Comparison of ENCODE assay signal across 22 mouse cellular contexts in genomic region chr5:129036678-129037077, GRCm38 (mm10). TPM values are rescaled to one million over a fixed set of nuclear protein-coding genes. Genes with fewer than 3 reads are reported as not detected.
A peak's percentile ranks its signal among the peaks of the same experiment; 100 is the strongest.
DNase-seq lines count a peak whose midpoint lies in the region; TF ChIP-seq lines count a peak whose summit lies in the region.
"Had no signal": no experiment of that assay in that cellular context is flagged by ENCODE, and none has a peak within 500 bp of the region (broad histone marks: within the 10 kb centered on the region; RNA-seq: fewer than 3 reads in every experiment).

No protein-coding gene starts in this region.

- no peaks in the 10 kb centered on the region for H3K27me3 ChIP-seq in E14TG2a.4 (ENCODE audit: insufficient read depth, low read length)
- H3K27me3 ChIP-seq: forebrain, embryonic 12.5 days; limb, embryonic 15.5 days; midbrain, embryonic 12.5 days had no signal

- peak; percentile 4; the same call in 1 of the 2 replicates for TF ChIP-seq CTCF in gastrocnemius, adult 2 months (IDR thresholded peaks at IDR 0.05)
- TF ChIP-seq CTCF in left cerebral cortex, adult 2 months (IDR thresholded peaks at IDR 0.05), result peak; percentile 29
- peak; percentile 75 for TF ChIP-seq CTCF in E14TG2a.4 (conservative IDR thresholded peaks at IDR 0.05; ENCODE audit: low read length)

- no peak for DNase-seq in gastrocnemius, adult 2 months
- DNase-seq in gastrocnemius, postnatal 14 days, result no peak
- DNase-seq in left cerebral cortex, adult 2 months (ENCODE audit: extremely low spot score in 1 of 2, low spot score in 2 of 2), result no peak
- no peak for DNase-seq in left cerebral cortex, postnatal 36 days (ENCODE audit: low spot score in 2 of 2)
- DNase-seq in ZHBTc4 (ENCODE audit: low read depth, low spot score), result peak; percentile 77
- no peak for DNase-seq in cerebellum, postnatal 10 days
- DNase-seq in left cerebral cortex, postnatal 10 days (ENCODE audit: extremely low spot score in 1 of 2, low spot score in 2 of 2), result no peak
- DNase-seq: adrenal gland, postnatal 25 days; cerebellum, adult 11 months; cerebellum, adult 9-11 months; kidney, adult 18-20 months; left cerebral cortex, postnatal 4 days; lung, adult 18-20 months; lung, postnatal 14 days; thymus, postnatal 14 days had no signal

- intact Hi-C loops in gastrocnemius, adult 2 months (cut with DNase I), result no loop called here
- intact Hi-C loops in gastrocnemius, postnatal 14 days (cut with DNase I; ENCODE audit: low total_unique reads), result no loop called here
- intact Hi-C loops in left cerebral cortex, adult 2 months (cut with DNase I), result no loop called here
- intact Hi-C loops in left cerebral cortex, postnatal 36 days (cut with DNase I), result no loop called here
- intact Hi-C loops in left cerebral cortex, postnatal 10 days (cut with DNase I), result no loop called here

- H3K9me3 ChIP-seq in E14TG2a.4 (ENCODE audit: low read length), result peaks cover 7% of the 10 kb centered on the region; the same call in 1 of the 2 replicates
- H3K9me3 ChIP-seq: limb, embryonic 15.5 days; midbrain, embryonic 12.5 days had no signal

- H3K4me3 ChIP-seq in gastrocnemius, adult 2 months, result no peak overlapping the region
- H3K4me3 ChIP-seq in left cerebral cortex, adult 2 months, result no peak overlapping the region
- H3K4me3 ChIP-seq in E14TG2a.4 (replicated peaks; ENCODE audit: low read length), result no peak overlapping the region
- H3K4me3 ChIP-seq: forebrain, embryonic 12.5 days; hindbrain, embryonic 10.5 days; limb, embryonic 15.5 days; midbrain, embryonic 12.5 days had no signal

- H3K4me1 ChIP-seq in E14TG2a.4 (replicated peaks; ENCODE audit: low read depth, low read length), result no peaks in the 10 kb centered on the region; the same call in 1 of the 2 replicates
- H3K4me1 ChIP-seq: forebrain, embryonic 12.5 days; hindbrain, embryonic 10.5 days; limb, embryonic 15.5 days; midbrain, embryonic 12.5 days had no signal

- H3K36me3 ChIP-seq in E14TG2a.4 (ENCODE audit: insufficient read depth, low read length), result no peaks in the 10 kb centered on the region
- H3K36me3 ChIP-seq: forebrain, embryonic 12.5 days; hindbrain, embryonic 10.5 days; limb, embryonic 15.5 days; midbrain, embryonic 12.5 days had no signal

- H3K27ac ChIP-seq in gastrocnemius, adult 2 months, result no peak overlapping the region
- no peak overlapping the region for H3K27ac ChIP-seq in left cerebral cortex, adult 2 months
- H3K27ac ChIP-seq: forebrain, embryonic 12.5 days; hindbrain, embryonic 10.5 days; limb, embryonic 15.5 days; midbrain, embryonic 12.5 days had no signal

RNA-seq across cellular contexts. Expression of gene Ran, which starts 16.8 kb away (rescaled TPM):
- 10 to 100 TPM; 78.9 to 94.0 TPM for total RNA-seq in gastrocnemius, adult 2 months (2021)
- total RNA-seq in gastrocnemius, postnatal 14 days (2021), result 10 to 100 TPM; 75.3 to 78.2 TPM
- total RNA-seq in left cerebral cortex, adult 2 months (2021), result 100 to 1,000 TPM; 152 to 166 TPM
- total RNA-seq in left cerebral cortex, postnatal 36 days (2021), result 100 to 1,000 TPM; 144 to 159 TPM
- 100 to 1,000 TPM; 157 to 172 TPM for total RNA-seq in left cerebral cortex, postnatal 10 days (2021)

RNA-seq across cellular contexts. Expression of gene Stx2, which starts 28.3 kb away (rescaled TPM):
- 1 to 10 TPM; 6.3 to 7.8 TPM for total RNA-seq in gastrocnemius, adult 2 months (2021)
- total RNA-seq in gastrocnemius, postnatal 14 days (2021), result 10 to 100 TPM in 1 of 2 experiments, 1 to 10 TPM in 1; 8.7 to 10.4 TPM
- 10 to 100 TPM; 17.8 to 21.8 TPM for total RNA-seq in left cerebral cortex, adult 2 months (2021)
- total RNA-seq in left cerebral cortex, postnatal 36 days (2021), result 10 to 100 TPM; 16.9 to 29.6 TPM
- total RNA-seq in left cerebral cortex, postnatal 10 days (2021), result 10 to 100 TPM; 26.5 to 31.0 TPM

RNA-seq across cellular contexts. Expression of gene Adgrd1, which starts 59.9 kb away (rescaled TPM):
- total RNA-seq in gastrocnemius, adult 2 months (2021), result 1 to 10 TPM; 5.6 to 6.0 TPM
- 1 to 10 TPM; 4.4 to 6.1 TPM for total RNA-seq in gastrocnemius, postnatal 14 days (2021)
- total RNA-seq in left cerebral cortex, adult 2 months (2021), result 1 to 10 TPM; 2.9 to 3.9 TPM
- total RNA-seq in left cerebral cortex, postnatal 36 days (2021), result 1 to 10 TPM; 3.1 to 3.3 TPM
- total RNA-seq in left cerebral cortex, postnatal 10 days (2021), result 1 to 10 TPM; 1.1 to 1.2 TPM
- total RNA-seq: megakaryocyte, adult 5-6 weeks; monocyte, adult 5-6 weeks had no signal

Comparison
In these comparisons a context has a peak if more than half of its experiments do, and no peak if none do; other contexts are left out.
1. CTCF ChIP-seq: peak in every context shown above with its lines; median percentile 75 in E14TG2a.4; 29 in left cerebral cortex, adult 2 months; 4 in gastrocnemius, adult 2 months.